Mouse (Mus musculus) stomach, postnatal 0 days (tissue): Measurements from ENCODE around the gene Aagab. TPM values are rescaled to one million over a fixed set of nuclear protein-coding genes. Genes with fewer than 3 reads are reported as not detected.

Source experiments
- ATAC-seq: fragments of 200-750 bp; cut with Nextera tagmentation; 2 replicates; pipeline ENCODE4 v1.8.0; 2017; ENCODE audit not compliant: low FRiP score, low TSS enrichment
- DNase-seq: peaks from one replicate; pipeline ENCODE4 v3.0.0-alpha.2; 2016; ENCODE audit warnings: low spot score
- H3K27ac ChIP-seq: fragments of 300-500 bp; sonication (generic); replicated peaks from 2 replicates; pipeline ENCODE4 v1.5.1; 2014; ENCODE audit warnings: mild to moderate bottlenecking, control low read depth
- H3K27me3 ChIP-seq: fragments of 300-500 bp; sonication (generic); 2 replicates; pipeline ENCODE4 v1.6.1; 2014; ENCODE audit warnings: low read length; ENCODE audit not compliant: control insufficient read depth, insufficient read depth
- H3K36me3 ChIP-seq: fragments of 300-500 bp; sonication (generic); 2 replicates; pipeline ENCODE4 v1.6.1; 2014; ENCODE audit warnings: low read length, mixed read lengths; ENCODE audit not compliant: control insufficient read depth, insufficient read depth
- H3K4me1 ChIP-seq: fragments of 300-500 bp; sonication (generic); replicated peaks from 2 replicates; pipeline ENCODE4 v1.6.1; 2014; ENCODE audit warnings: antibody characterized with exemption; ENCODE audit not compliant: control insufficient read depth, insufficient read depth
- H3K4me2 ChIP-seq: fragments of 300-500 bp; sonication (generic); replicated peaks from 2 replicates; pipeline ENCODE4 v1.6.1; 2014; ENCODE audit warnings: low read depth, mild to moderate bottlenecking, control low read depth, moderate library complexity
- H3K4me3 ChIP-seq: fragments of 300-500 bp; sonication (generic); 2 replicates; pipeline ENCODE4 v1.5.1; 2014; ENCODE audit warnings: low read depth, low read length, control low read depth
- H3K9ac ChIP-seq: fragments of 300-500 bp; sonication (generic); 2 replicates; pipeline ENCODE4 v1.6.1; 2014; ENCODE audit warnings: mild to moderate bottlenecking, low read length, control low read depth, mixed read lengths
- H3K9me3 ChIP-seq: fragments of 300-500 bp; sonication (generic); 2 replicates; pipeline ENCODE4 v1.6.1; 2016; ENCODE audit warnings: low read length; ENCODE audit not compliant: control insufficient read depth
- CTCF ChIP-seq: IDR thresholded peaks from 2 replicates; pipeline ENCODE4 v1.5.1; 2016; ENCODE audit warnings: antibody characterized with exemption, low read depth, mild to moderate bottlenecking, moderate library complexity
- EP300 ChIP-seq: optimal IDR thresholded peaks from 2 replicates; pipeline ENCODE3; 2016; ENCODE audit warnings: antibody characterized with exemption
- WGBS: fragments of 180-500 bp; shearing (Covaris S2); extraction: QIAGEN DNeasy Blood & Tissue Kit; methylation state at CpG from one replicate; pipeline ENCODE4 v1.1.7; 2014; 5-methylcytosine and 5-hydroxymethylcytosine counted together
- polyA plus RNA-seq: library from polyadenylated mRNA; unstranded; fragments of >200 nt; fragmentation: Nextera tagmentation; extraction: Ambion mirVana; gene quantifications from 2 replicates; pipeline ENCODE4 v1.2.1, GENCODE M21; 2015

The Aagab gene
- polyA plus RNA-seq, 1 experiment from 2014 or later, result 26.8 TPM

- Histone ChIP-seq H3K4me3 (no peak overlapping the region), H3K36me3 (peaks cover 12% of the 10 kb centered on the region), H3K27me3 (no peaks in the 10 kb centered on the region), H3K4me2 (no peak overlapping the region), H3K9ac (no peak overlapping the region), H3K27ac (no peak overlapping the region), H3K9me3 (no peaks in the 10 kb centered on the region), H3K4me1 (no peaks in the 10 kb centered on the region)
- no peak for TF ChIP-seq EP300
- TF ChIP-seq CTCF, result no peak
- 78% methylated on average over 8 of the region's 8 CpGs for WGBS
- no peak for DNase-seq
- ATAC-seq, result no peak
Observed at GRCm38 (mm10) chr9:63645084-63645483, 42.6 kb downstream of the Aagab start.

GRCm38 (mm10) chr9:63647581-63648519 lies 45.4 kb downstream of the Aagab start:
- whole genome bisulfite sequencing, result 66% methylated on average over 9 of the region's 9 CpGs
- H3K4me3 ChIP-seq, result no peak overlapping the region

GRCm38 (mm10) chr9:63648520-63648918 lies 46.1 kb downstream of the Aagab start:
- Histone ChIP-seq H3K4me2 (no peak overlapping the region), H3K36me3 (peaks cover 18% of the 10 kb centered on the region), H3K27ac (no peak overlapping the region), H3K27me3 (no peaks in the 10 kb centered on the region), H3K9ac (no peak overlapping the region), H3K4me3 (no peak overlapping the region), H3K9me3 (no peaks in the 10 kb centered on the region), H3K4me1 (no peaks in the 10 kb centered on the region; the same call in 1 of the 2 replicates)
- 0 out of 2 replicates have a peak, but pooled peaks have one; percentile 2 for TF ChIP-seq CTCF
- no peak for TF ChIP-seq EP300
- DNase-seq (no peak), ATAC-seq (no peak)
- WGBS, result 85% methylated on average over 9 of the region's 9 CpGs

More at GRCm38 (mm10) chr9:63647581-63648519, 45.4 kb downstream of the Aagab start:
- Histone ChIP-seq H3K27me3 (no peaks in the 10 kb centered on the region), H3K4me1 (no peaks in the 10 kb centered on the region), H3K36me3 (peaks cover 16% of the 10 kb centered on the region), H3K27ac (no peak overlapping the region), H3K9me3 (no peaks in the 10 kb centered on the region), H3K9ac (no peak overlapping the region; the same call in 1 of the 2 replicates), H3K4me2 (no peak overlapping the region)
- TF ChIP-seq CTCF (no peak), EP300 (no peak)
- DNase-seq (no peak), ATAC-seq (no peak)

GRCm38 (mm10) chr9:63649841-63650545 lies 47.5 kb downstream of the Aagab start:
- H3K4me3 ChIP-seq, result no peak overlapping the region
- ATAC-seq, result no peak
- H3K27me3 ChIP-seq, result no peaks in the 10 kb centered on the region
- WGBS, result 83% methylated on average over 8 of the region's 8 CpGs
- H3K9ac ChIP-seq, result no peak overlapping the region
- H3K27ac ChIP-seq, result no peak overlapping the region
- no peak overlapping the region for H3K4me2 ChIP-seq
- no peaks in the 10 kb centered on the region; the same call in 1 of the 2 replicates for H3K4me1 ChIP-seq
- H3K9me3 ChIP-seq, result no peaks in the 10 kb centered on the region
- peaks cover 18% of the 10 kb centered on the region for H3K36me3 ChIP-seq
- peak; percentile 54 for DNase-seq
- TF ChIP-seq EP300 (no peak), CTCF (peak; percentile 72)

- ATAC-seq, result no peak
- no peaks in the 10 kb centered on the region for H3K27me3 ChIP-seq
- TF ChIP-seq CTCF (no peak), EP300 (no peak)
- no peaks in the 10 kb centered on the region; the same call in 1 of the 2 replicates for H3K4me1 ChIP-seq
- no peak overlapping the region for H3K4me2 ChIP-seq
- H3K36me3 ChIP-seq, result peaks cover 18% of the 10 kb centered on the region
- no peaks in the 10 kb centered on the region for H3K9me3 ChIP-seq
- no peak for DNase-seq
- no peak overlapping the region for H3K4me3 ChIP-seq
- H3K9ac ChIP-seq, result no peak overlapping the region
- WGBS, result 85% methylated on average over 14 of the region's 14 CpGs
- H3K27ac ChIP-seq, result no peak overlapping the region
Observed at GRCm38 (mm10) chr9:63650905-63651304, 48.4 kb downstream of the Aagab start.
